Mouse (Mus musculus) spleen, adult 2 months (tissue): ENCODE data around the gene Tuft1.

Experiments
- CTCF ChIP-seq: fragments of 200-500 bp; IDR thresholded peaks from 2 replicates; pipeline ENCODE4 v1.5.1; 2011; ENCODE audit warnings: mild to moderate bottlenecking, inconsistent platforms; ENCODE audit not compliant: insufficient read depth, insufficient read length, insufficient replicate concordance; ENCODE audit errors: extremely low read depth
- POLR2A ChIP-seq: fragments of 200-500 bp; IDR thresholded peaks from 2 replicates; pipeline ENCODE4 v1.6.1; 2011; ENCODE audit warnings: low read depth, low read length, inconsistent platforms

- TF ChIP-seq CTCF: no peak
- TF ChIP-seq POLR2A: no peak
Observed at GRCm38 (mm10) chr3:94702856-94703255, 44.2 kb upstream of the Tuft1 start.
